Mouse (Mus musculus) liver, embryonic 14.5 days (tissue): ENCODE results near the gene H6pd. TPM values are rescaled to one million over a fixed set of nuclear protein-coding genes. Genes with fewer than 3 reads are reported as not detected.
"Not testable (repeated sequence)": the region's sequence is repeated elsewhere in the genome, so short reads cannot be mapped to it uniquely, and the experiment has no call there.

Experiments used
- ATAC-seq: fragments of 200-750 bp; cut with Nextera tagmentation; 2 replicates; pipeline ENCODE4 v1.8.0; 2017; ENCODE audit warnings: moderate number of reproducible peaks, mild to moderate bottlenecking, moderate library complexity; ENCODE audit not compliant: insufficient read depth
- DNase-seq, 3 experiments: peaks; one replicate each; pipeline ENCODE4 v3.0.0-alpha.2; 2012 to 2013; ENCODE audit warnings: low read depth in 3 of 3, low spot score in 3 of 3
- H3K27ac ChIP-seq: fragments of 300-500 bp; sonication (generic); 2 replicates; pipeline ENCODE4 v1.5.1; 2014; ENCODE audit warnings: moderate library complexity, mild to moderate bottlenecking, control low read depth, inconsistent platforms
- H3K27me3 ChIP-seq: fragments of 300-500 bp; sonication (generic); 2 replicates; pipeline ENCODE4 v1.6.1; 2014; ENCODE audit warnings: mild to moderate bottlenecking, low read length, moderate library complexity; ENCODE audit not compliant: control insufficient read depth, insufficient read depth
- H3K36me3 ChIP-seq: fragments of 300-500 bp; sonication (generic); replicated peaks from 2 replicates; pipeline ENCODE4 v1.6.1; 2014; ENCODE audit warnings: low read depth; ENCODE audit not compliant: control insufficient read depth, insufficient read depth
- H3K4me1 ChIP-seq, 2 experiments: fragments of 200-500 bp in 1 of 2; fragments of 300-500 bp in 1 of 2; sonication (generic) in 1 of 2; replicated peaks; 2 replicates each; pipeline ENCODE4 v1.6.1; 2012 to 2014; ENCODE audit warnings: antibody characterized with exemption in 1 of 2, inconsistent platforms in 1 of 2, low read length in 1 of 2; ENCODE audit not compliant: control insufficient read depth in 2 of 2, insufficient read depth in 2 of 2
- H3K4me2 ChIP-seq: fragments of 300-500 bp; sonication (generic); 2 replicates; pipeline ENCODE4 v1.6.1; 2014; ENCODE audit warnings: low read depth, mild to moderate bottlenecking, control low read depth, moderate library complexity
- H3K4me3 ChIP-seq, 2 experiments: fragments of 200-500 bp in 1 of 2; fragments of 300-500 bp in 1 of 2; sonication (generic) in 1 of 2; 2 replicates each; pipeline ENCODE4 v1.5.1; 2012 to 2014; ENCODE audit warnings: low read depth in 2 of 2, low read length in 2 of 2, mild to moderate bottlenecking in 2 of 2, control low read depth in 1 of 2, inconsistent platforms in 1 of 2, moderate library complexity in 1 of 2; ENCODE audit not compliant: insufficient read depth in 1 of 2
- H3K9ac ChIP-seq: fragments of 300-500 bp; sonication (generic); replicated peaks from 2 replicates; pipeline ENCODE4 v1.6.1; 2014; ENCODE audit warnings: mild to moderate bottlenecking, control low read depth, moderate library complexity
- H3K9me3 ChIP-seq: fragments of 300-500 bp; sonication (generic); 2 replicates; pipeline ENCODE4 v1.6.1; 2016; ENCODE audit warnings: low read length, mixed read lengths; ENCODE audit not compliant: control insufficient read depth
- CTCF ChIP-seq: IDR thresholded peaks from 2 replicates; pipeline ENCODE4 v1.5.1; 2016; ENCODE audit warnings: antibody characterized with exemption, low read depth, control low read depth
- EP300 ChIP-seq: IDR thresholded peaks from 2 replicates; pipeline ENCODE4 v1.6.1; 2016; ENCODE audit warnings: antibody characterized with exemption, low read depth
- WGBS: fragments of 180-500 bp; shearing (Covaris S2); extraction: QIAGEN DNeasy Blood & Tissue Kit; methylation state at CpG from one replicate; pipeline ENCODE4 v1.1.7; 2014; ENCODE audit not compliant: insufficient replicate concordance; 5-methylcytosine and 5-hydroxymethylcytosine counted together
- polyA plus RNA-seq, 2 experiments: library from polyadenylated mRNA; depleted of rRNA in 1 of 2; stranded (reverse) in 1 of 2; unstranded in 1 of 2; fragments of >200 nt; fragmentation: Nextera tagmentation in 1 of 2; extraction: Ambion mirVana in 1 of 2; gene quantifications; 2 replicates each; pipeline versions ENCODE4 v1.2.1 to v1.2.3; 2012 to 2014

Gene H6pd
- polyA plus RNA-seq, 2 experiments: 7.9 to 8.3 TPM

- no peak for TF ChIP-seq EP300
- TF ChIP-seq CTCF: no peak
- Histone ChIP-seq H3K9me3 (no peaks in the 10 kb centered on the region), H3K4me2 (no peak overlapping the region), H3K4me3 (no peak overlapping the region), H3K27ac (no peak overlapping the region), H3K27me3 (no peaks in the 10 kb centered on the region), H3K36me3 (no peaks in the 10 kb centered on the region), H3K9ac (no peak overlapping the region), H3K4me1 (no peaks in the 10 kb centered on the region)
- ATAC-seq (no peak), DNase-seq (no peak)
- WGBS: 55% methylated on average over 10 of the region's 10 CpGs
Observed at GRCm38 (mm10) chr4:150041346-150042110, 32.7 kb upstream of the H6pd start.

- H3K9ac ChIP-seq, H3K4me3 ChIP-seq, H3K9me3 ChIP-seq, ATAC-seq, H3K27ac ChIP-seq, H3K27me3 ChIP-seq, DNase-seq, H3K4me1 ChIP-seq, H3K4me2 ChIP-seq, H3K36me3 ChIP-seq: not testable (repeated sequence)
- 29% methylated on average over 1 of the region's 1 CpGs for WGBS
Observed at GRCm38 (mm10) chr4:150040856-150041255, 32.0 kb upstream of the H6pd start.

- ATAC-seq: no peak
Observed at GRCm38 (mm10) chr4:150040003-150040581, 31.3 kb upstream of the H6pd start.

GRCm38 (mm10) chr4:150038533-150038932, 29.7 kb upstream of the H6pd start:
- DNase-seq (no peak), ATAC-seq (no peak)
- H3K27ac ChIP-seq: no peak overlapping the region
- whole genome bisulfite sequencing: 61% methylated on average over 7 of the region's 7 CpGs
- H3K4me2 ChIP-seq: no peak overlapping the region
- H3K27me3 ChIP-seq: peaks cover 17% of the 10 kb centered on the region
- H3K4me3 ChIP-seq: no peak overlapping the region
- no peaks in the 10 kb centered on the region for H3K36me3 ChIP-seq
- no peaks in the 10 kb centered on the region for H3K4me1 ChIP-seq
- no peak for TF ChIP-seq EP300
- TF ChIP-seq CTCF: no peak
- no peaks in the 10 kb centered on the region for H3K9me3 ChIP-seq
- H3K9ac ChIP-seq: no peak overlapping the region

More at GRCm38 (mm10) chr4:150040003-150040581, 31.3 kb upstream of the H6pd start:
- Histone ChIP-seq H3K9ac (no peak overlapping the region), H3K27me3 (peaks cover 2% of the 10 kb centered on the region), H3K4me1 (no peaks in the 10 kb centered on the region), H3K27ac (no peak overlapping the region), H3K4me2 (no peak overlapping the region), H3K36me3 (no peaks in the 10 kb centered on the region), H3K9me3 (no peaks in the 10 kb centered on the region), H3K4me3 (no peak overlapping the region)
- no peak for TF ChIP-seq EP300
- no peak for TF ChIP-seq CTCF
- DNase-seq: peak in 1 of 3 experiments; percentile 7
- WGBS: 51% methylated on average over 9 of the region's 9 CpGs

GRCm38 (mm10) chr4:150036094-150036493, 27.3 kb upstream of the H6pd start:
- DNase-seq (no peak), ATAC-seq (no peak)
- peaks cover 41% of the 10 kb centered on the region for H3K27me3 ChIP-seq
- no peak overlapping the region for H3K4me2 ChIP-seq
- WGBS: 62% methylated on average over 6 of the region's 6 CpGs
- H3K9ac ChIP-seq: no peak overlapping the region
- H3K9me3 ChIP-seq: no peaks in the 10 kb centered on the region
- no peak overlapping the region for H3K27ac ChIP-seq
- no peak overlapping the region for H3K4me3 ChIP-seq
- H3K36me3 ChIP-seq: no peaks in the 10 kb centered on the region
- TF ChIP-seq EP300: no peak
- no peak for TF ChIP-seq CTCF
- H3K4me1 ChIP-seq: 0 out of 4 replicates have a peak, but pooled peaks cover 0 to 2% of the 10 kb centered on the region in 2 experiments
